Mouse (Mus musculus) cerebellum, postnatal 10 days (tissue): Measurements from ENCODE around the gene Gpm6a.

Experiments
- DNase-seq, 2 experiments: peaks; one replicate each; pipeline ENCODE4 v3.0.0; 2021; ENCODE audit warnings: mixed read lengths in 2 of 2

The Gpm6a gene

GRCm38 (mm10) chr8:54954741-54955455 is at the start of gene Gpm6a:
Gpm6a (plus strand) TSS chr8:54954843.
- peak; percentile 82 to 84 for DNase-seq

GRCm38 (mm10) chr8:54912891-54913290 is 41.8 kb upstream of the Gpm6a start:
- DNase-seq = no peak

- no peak for DNase-seq
Observed at GRCm38 (mm10) chr8:54917710-54918109, 36.9 kb upstream of the Gpm6a start.

- DNase-seq = peak; percentile 29 to 49
Observed at GRCm38 (mm10) chr8:54922160-54922855, 32.3 kb upstream of the Gpm6a start.

GRCm38 (mm10) chr8:54924936-54925335 is 29.7 kb upstream of the Gpm6a start:
- no peak for DNase-seq

- no peak for DNase-seq
Observed at GRCm38 (mm10) chr8:54932306-54932705, 22.3 kb upstream of the Gpm6a start.

- DNase-seq = peak in 1 of 2 experiments; percentile 54
Observed at GRCm38 (mm10) chr8:54953351-54953750, 1.3 kb upstream of the Gpm6a start.

GRCm38 (mm10) chr8:54954030-54954429 is 613 bp upstream of the Gpm6a start:
- peak; percentile 21 to 57 for DNase-seq

- peak in 1 of 2 experiments; percentile 41 for DNase-seq
Observed at GRCm38 (mm10) chr8:54955456-54955800, 785 bp downstream of the Gpm6a start.

- peak in 1 of 2 experiments; percentile 55 for DNase-seq
Observed at GRCm38 (mm10) chr8:54955935-54956573, 1.4 kb downstream of the Gpm6a start.

- DNase-seq = peak; percentile 29 to 61
Observed at GRCm38 (mm10) chr8:54956787-54957186, 2.1 kb downstream of the Gpm6a start.

GRCm38 (mm10) chr8:54957506-54957905 is 2.9 kb downstream of the Gpm6a start:
- DNase-seq = peak in 1 of 2 experiments; percentile 32

GRCm38 (mm10) chr8:54961571-54961970 is 6.9 kb downstream of the Gpm6a start:
- no peak for DNase-seq

GRCm38 (mm10) chr8:54975020-54975419 is 20.4 kb downstream of the Gpm6a start:
- DNase-seq = no peak

- DNase-seq = peak; percentile 74 to 79
Observed at GRCm38 (mm10) chr8:54975506-54975905, 20.9 kb downstream of the Gpm6a start.

GRCm38 (mm10) chr8:54975927-54976326 is 21.3 kb downstream of the Gpm6a start:
- DNase-seq = peak; percentile 79 to 80

- DNase-seq = peak; percentile 62 to 68
Observed at GRCm38 (mm10) chr8:54976663-54977062, 22.0 kb downstream of the Gpm6a start.

GRCm38 (mm10) chr8:54986791-54987190 is 32.1 kb downstream of the Gpm6a start:
- DNase-seq = peak; percentile 54 to 59

GRCm38 (mm10) chr8:54989093-54989492 is 34.5 kb downstream of the Gpm6a start:
- DNase-seq = peak; percentile 31 to 43

- DNase-seq = peak; percentile 85 to 88
Observed at GRCm38 (mm10) chr8:54991840-54992609, 37.4 kb downstream of the Gpm6a start.

GRCm38 (mm10) chr8:54995662-54996061 is 41.0 kb downstream of the Gpm6a start:
- DNase-seq = no peak

GRCm38 (mm10) chr8:55002398-55002797 is 47.8 kb downstream of the Gpm6a start:
- DNase-seq = no peak

GRCm38 (mm10) chr8:55002946-55003345 is 48.3 kb downstream of the Gpm6a start:
- DNase-seq = no peak
